8 mouse cellular contexts compared by ENCODE assay signal in the genomic region with DNA sequence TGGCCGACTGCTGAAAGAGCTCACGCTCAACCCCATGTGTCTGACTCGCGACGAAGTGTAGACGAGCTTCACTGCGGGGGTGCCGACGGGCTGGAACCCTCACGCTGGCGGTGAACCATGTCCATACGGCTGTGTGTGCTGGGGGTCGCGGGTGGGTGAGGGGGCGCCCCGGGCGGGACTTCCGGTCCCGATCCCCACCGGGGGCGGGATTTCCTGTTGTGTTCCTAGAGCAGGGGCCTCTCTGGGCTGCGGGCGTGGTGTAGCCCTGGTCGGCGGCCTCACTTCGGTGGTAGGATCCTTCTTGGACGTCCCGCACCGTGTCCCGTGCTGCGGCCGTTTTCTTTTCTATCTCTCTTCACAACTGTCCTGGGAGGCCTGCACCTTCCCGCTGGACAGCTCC. TPM values are rescaled to one million over a fixed set of nuclear protein-coding genes. Genes with fewer than 3 reads are reported as not detected.
DNase-seq lines count a peak whose midpoint lies in the region; ATAC-seq and TF ChIP-seq lines count a peak whose summit lies in the region.

No protein-coding gene starts in this region.

- no peak for TF ChIP-seq CTCF in lung, postnatal 0 days (IDR thresholded peaks at IDR 0.05)

- H3K36me3 ChIP-seq in heart, embryonic 13.5 days = peaks cover 40% of the 10 kb centered on the region
- peaks cover 16% of the 10 kb centered on the region for H3K36me3 ChIP-seq in lung, postnatal 0 days (ENCODE audit: insufficient read depth, low read length)

- TF ChIP-seq EP300 in lung, postnatal 0 days (IDR thresholded peaks at IDR 0.05) = no peak

- DNase-seq in spleen, adult 18-20 months = peak; percentile 61 to 75
- no peak for DNase-seq in spleen, adult 12 weeks (ENCODE audit: low spot score)
- peak; percentile 93 for DNase-seq in embryo, embryonic 11 days
- DNase-seq in kidney, postnatal 14 days = peak; percentile 89
- DNase-seq in lung, postnatal 0 days (ENCODE audit: low spot score) = peak; percentile 87
- peak; percentile 87 to 88 for DNase-seq in right cerebral cortex, postnatal 10 days (ENCODE audit: low spot score in 2 of 2)
- peak; percentile 90 for DNase-seq in yolk sac, embryonic 10.5 days (ENCODE audit: low spot score)

- H3K4me1 ChIP-seq in heart, embryonic 13.5 days = peaks cover 52% of the 10 kb centered on the region
- peaks cover 24% of the 10 kb centered on the region for H3K4me1 ChIP-seq in lung, postnatal 0 days (ENCODE audit: insufficient read depth, low read depth, low read length)

- no peaks in the 10 kb centered on the region for H3K9me3 ChIP-seq in heart, embryonic 13.5 days
- no peaks in the 10 kb centered on the region for H3K9me3 ChIP-seq in lung, postnatal 0 days (ENCODE audit: low read length)

- no peak for ATAC-seq in heart, embryonic 13.5 days (ENCODE audit: extremely low read depth, insufficient number of reproducible peaks, low FRiP score, low TSS enrichment)
- peak; percentile 27 for ATAC-seq in lung, postnatal 0 days

- H3K27ac ChIP-seq in heart, embryonic 13.5 days (replicated peaks) = peak overlapping the region; percentile 99
- H3K27ac ChIP-seq in lung, postnatal 0 days (ENCODE audit: low read length) = peak overlapping the region; percentile 98

- H3K4me2 ChIP-seq in heart, embryonic 13.5 days = peak overlapping the region; percentile 96
- peak overlapping the region; percentile 88 for H3K4me2 ChIP-seq in lung, postnatal 0 days (replicated peaks; ENCODE audit: low read depth, low read length)

- peak overlapping the region; percentile 94 for H3K9ac ChIP-seq in heart, embryonic 13.5 days
- peak overlapping the region; percentile 76 for H3K9ac ChIP-seq in lung, postnatal 0 days (replicated peaks; ENCODE audit: low read depth)

- H3K27me3 ChIP-seq in heart, embryonic 13.5 days (replicated peaks) = no peaks in the 10 kb centered on the region
- no peaks in the 10 kb centered on the region for H3K27me3 ChIP-seq in lung, postnatal 0 days (replicated peaks; ENCODE audit: insufficient read depth, low read length)

- WGBS in heart, embryonic 13.5 days = under 1% methylated on average over 33 of the region's 33 CpGs
- WGBS in lung, postnatal 0 days = under 1% methylated on average over 33 of the region's 33 CpGs

- peak overlapping the region; percentile 82 for H3K4me3 ChIP-seq in heart, embryonic 13.5 days
- H3K4me3 ChIP-seq in lung, postnatal 0 days (ENCODE audit: low read depth, low read length) = peak overlapping the region; percentile 82

RNA-seq across cellular contexts. Expression of a gene that starts 1.3 kb away (rescaled TPM):
- 56.1 and 57.0 TPM in 2 replicates for polyA plus RNA-seq in heart, embryonic 13.5 days (2015; fragmentation: Nextera tagmentation; extraction: Ambion mirVana)
- polyA plus RNA-seq in lung, postnatal 0 days (2015; fragmentation: Nextera tagmentation; extraction: Ambion mirVana) = 73.2 and 84.0 TPM in 2 replicates

RNA-seq across cellular contexts. Expression of a gene that starts 1.4 kb away (rescaled TPM):
- polyA plus RNA-seq in heart, embryonic 13.5 days (2015; fragmentation: Nextera tagmentation; extraction: Ambion mirVana) = 96.5 and 101 TPM in 2 replicates
- polyA plus RNA-seq in lung, postnatal 0 days (2015; fragmentation: Nextera tagmentation; extraction: Ambion mirVana) = 84.0 and 89.4 TPM in 2 replicates

RNA-seq across cellular contexts. Expression of a gene that starts 6.8 kb away (rescaled TPM):
- 24.0 and 24.3 TPM in 2 replicates for polyA plus RNA-seq in heart, embryonic 13.5 days (2015; fragmentation: Nextera tagmentation; extraction: Ambion mirVana)
- 39.7 and 41.3 TPM in 2 replicates for polyA plus RNA-seq in lung, postnatal 0 days (2015; fragmentation: Nextera tagmentation; extraction: Ambion mirVana)

RNA-seq across cellular contexts. Expression of a gene that starts 19.4 kb away (rescaled TPM):
- polyA plus RNA-seq in heart, embryonic 13.5 days (2015; fragmentation: Nextera tagmentation; extraction: Ambion mirVana) = 256 and 266 TPM in 2 replicates
- 276 and 288 TPM in 2 replicates for polyA plus RNA-seq in lung, postnatal 0 days (2015; fragmentation: Nextera tagmentation; extraction: Ambion mirVana)

RNA-seq across cellular contexts. Expression of a gene that starts 33.7 kb away (rescaled TPM):
- 2.4 and 2.7 TPM in 2 replicates for polyA plus RNA-seq in heart, embryonic 13.5 days (2015; fragmentation: Nextera tagmentation; extraction: Ambion mirVana)
- polyA plus RNA-seq in lung, postnatal 0 days (2015; fragmentation: Nextera tagmentation; extraction: Ambion mirVana) = 6.0 and 6.1 TPM in 2 replicates
